Mouse (Mus musculus): ENCODE measurements around the gene E330009J07Rik. TPM values are rescaled to one million over a fixed set of nuclear protein-coding genes. Genes with fewer than 3 reads are reported as not detected.
A peak's percentile ranks its signal among the peaks of the same experiment; 100 is the strongest.

The E330009J07Rik gene
- polyA plus RNA-seq (2014; fragmentation: Nextera tagmentation; extraction: Ambion mirVana), result 13.1 and 15.8 TPM in 2 replicates

DNA sequence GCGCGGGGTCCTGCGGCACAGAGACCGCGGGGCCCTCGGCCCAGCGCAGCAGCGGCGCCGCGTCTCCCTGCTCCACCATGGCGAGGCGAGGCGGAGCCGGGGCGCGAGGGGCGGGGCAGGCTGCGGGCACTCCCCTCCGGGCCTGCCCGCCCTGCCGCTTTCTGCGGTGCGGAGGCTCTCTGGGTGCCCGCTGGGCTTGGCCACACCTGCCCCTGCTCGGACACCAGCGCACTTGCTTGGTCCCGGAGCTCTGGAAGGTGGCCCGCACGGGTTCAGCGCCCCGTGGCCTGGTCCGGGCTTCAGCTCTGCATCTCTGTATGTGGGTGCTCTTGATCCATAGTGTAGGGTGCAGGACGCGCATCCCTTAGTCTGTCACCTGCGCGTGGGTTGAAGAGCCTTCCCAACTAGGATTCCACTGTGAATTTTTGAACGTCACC lies at the start of gene E330009J07Rik:
E330009J07Rik (minus strand) TSS at position 89 of the 437 bp plus-strand sequence.
- peaks cover 8% of the 10 kb centered on the region; the same call in 1 of the 2 replicates for H3K4me1 ChIP-seq (ENCODE audit: control insufficient read depth, insufficient read depth, low read length)
- peak within 1 kb of the TSS; percentile 76 for H3K4me3 ChIP-seq (ENCODE audit: low read depth, low read length)
- WGBS, result 1% methylated on average over 33 of the region's 38 CpGs
- no peaks in the 10 kb centered on the region for H3K9me3 ChIP-seq (ENCODE audit: control insufficient read depth, low read length)
- ATAC-seq (ENCODE audit: low FRiP score), result peak; percentile 93
- DNase-seq (ENCODE audit: low spot score, missing footprints), result peak; percentile 97
- H3K36me3 ChIP-seq (ENCODE audit: control insufficient read depth, insufficient read depth, low read length), result no peaks in the 10 kb centered on the region
- no peaks in the 10 kb centered on the region for H3K27me3 ChIP-seq (ENCODE audit: control insufficient read depth, insufficient read depth, low read length)
- peak within 1 kb of the TSS; percentile 84 for H3K4me2 ChIP-seq
- peak within 1 kb of the TSS; percentile 91 for H3K9ac ChIP-seq (ENCODE audit: low read length)
- peak within 1 kb of the TSS; percentile 73 for H3K27ac ChIP-seq (ENCODE audit: low read depth, low read length)

DNA sequence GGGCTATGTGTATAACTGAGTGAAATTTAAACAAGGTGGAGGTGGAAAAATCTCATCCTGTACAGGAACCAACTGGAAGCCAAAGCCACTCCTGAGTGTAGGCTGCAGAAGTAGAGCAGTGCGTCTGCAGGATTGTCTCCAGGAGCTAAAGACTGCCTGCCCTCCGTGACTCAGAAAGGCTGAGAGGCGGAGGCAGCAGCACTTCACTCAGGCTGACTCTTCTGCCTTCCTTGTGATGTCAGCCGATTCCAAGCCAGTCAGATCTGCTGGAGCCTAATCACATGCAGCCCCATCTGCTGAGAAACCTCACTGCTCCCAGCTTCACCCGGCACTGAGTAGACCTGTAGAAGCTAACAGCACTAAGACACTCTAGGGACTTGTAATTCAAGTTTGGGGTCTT lies 46.4 kb upstream of the E330009J07Rik start:
- H3K36me3 ChIP-seq (ENCODE audit: control insufficient read depth, insufficient read depth, low read length), result peaks cover 23% of the 10 kb centered on the region
- no peak overlapping the region for H3K4me3 ChIP-seq (ENCODE audit: low read depth, low read length)
- WGBS, result 93% methylated on average over 5 of the region's 5 CpGs

DNA sequence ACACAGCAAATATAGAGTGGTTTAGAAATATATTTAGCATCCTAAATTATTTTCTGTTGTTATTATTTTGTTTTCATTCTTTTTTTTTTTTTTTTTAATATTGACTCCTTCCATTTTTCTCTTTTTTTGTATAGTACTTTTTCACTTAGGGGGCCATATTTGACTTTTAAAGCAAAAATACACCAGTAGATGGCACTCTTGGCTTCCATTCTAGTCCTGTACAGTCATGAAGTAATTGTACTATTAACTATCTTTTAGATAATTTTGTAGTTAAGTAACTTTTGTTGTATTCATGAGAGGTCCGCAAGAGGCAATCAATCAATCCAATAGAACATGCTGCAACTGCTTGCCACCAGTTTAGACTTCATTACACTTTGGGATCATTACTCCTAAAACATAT lies 43.8 kb upstream of the E330009J07Rik start:
- WGBS, result 95% methylated on average over 1 of the region's 1 CpGs
- no peak overlapping the region for H3K9ac ChIP-seq (ENCODE audit: low read length)
- no peak overlapping the region for H3K4me2 ChIP-seq
- no peak overlapping the region for H3K4me3 ChIP-seq (ENCODE audit: low read depth, low read length)
- no peaks in the 10 kb centered on the region for H3K4me1 ChIP-seq (ENCODE audit: control insufficient read depth, insufficient read depth, low read length)
- DNase-seq (ENCODE audit: low spot score, missing footprints) (no peak), ATAC-seq (ENCODE audit: low FRiP score) (no peak)
- H3K36me3 ChIP-seq (ENCODE audit: control insufficient read depth, insufficient read depth, low read length), result peaks cover 31% of the 10 kb centered on the region
- no peaks in the 10 kb centered on the region for H3K9me3 ChIP-seq (ENCODE audit: control insufficient read depth, low read length)
- no peaks in the 10 kb centered on the region for H3K27me3 ChIP-seq (ENCODE audit: control insufficient read depth, insufficient read depth, low read length)
- no peak overlapping the region for H3K27ac ChIP-seq (ENCODE audit: low read depth, low read length)

More for the DNA sequence above, 46.4 kb upstream of the E330009J07Rik start:
- Histone ChIP-seq H3K9ac (ENCODE audit: low read length) (no peak overlapping the region), H3K4me2 (no peak overlapping the region), H3K27ac (ENCODE audit: low read depth, low read length) (no peak overlapping the region), H3K9me3 (ENCODE audit: control insufficient read depth, low read length) (no peaks in the 10 kb centered on the region), H3K27me3 (ENCODE audit: control insufficient read depth, insufficient read depth, low read length) (no peaks in the 10 kb centered on the region), H3K4me1 (ENCODE audit: control insufficient read depth, insufficient read depth, low read length) (no peaks in the 10 kb centered on the region)
- DNase-seq (ENCODE audit: low spot score, missing footprints) (no peak), ATAC-seq (ENCODE audit: low FRiP score) (no peak)

DNA sequence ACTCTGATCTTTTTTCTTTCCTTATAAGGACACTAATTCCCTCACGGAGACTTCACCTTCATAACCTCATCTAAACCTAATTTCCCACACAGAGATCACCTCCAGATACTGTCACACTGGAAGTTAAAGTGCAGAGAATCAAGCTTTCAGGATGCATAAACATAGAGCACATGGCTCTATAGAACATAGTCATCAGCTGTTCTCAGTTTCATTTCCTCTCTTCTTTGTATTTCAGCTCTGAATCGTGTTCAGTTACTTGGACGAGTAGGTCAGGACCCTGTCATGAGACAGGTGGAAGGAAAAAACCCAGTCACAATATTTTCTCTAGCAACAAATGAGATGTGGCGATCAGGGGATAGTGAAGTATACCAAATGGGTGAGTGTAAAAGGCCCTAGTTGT lies 40.2 kb upstream of the E330009J07Rik start:
- peaks cover 17% of the 10 kb centered on the region for H3K36me3 ChIP-seq (ENCODE audit: control insufficient read depth, insufficient read depth, low read length)
- WGBS, result 94% methylated on average over 4 of the region's 4 CpGs

DNA sequence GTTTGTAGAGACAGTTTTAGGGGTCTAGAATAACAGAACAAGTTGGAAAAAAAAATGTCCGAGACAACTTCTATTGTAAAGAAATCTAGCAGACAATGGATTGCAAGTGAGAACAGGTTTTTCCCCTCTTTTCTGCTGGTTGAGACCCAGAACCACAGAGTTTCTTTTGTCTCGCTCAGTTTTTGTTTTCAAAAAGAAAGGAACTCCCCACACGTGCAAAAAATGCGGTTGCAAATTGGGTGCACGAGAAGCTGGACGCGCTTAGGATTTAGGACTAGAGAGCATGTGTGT lies 35.7 kb upstream of the E330009J07Rik start:
- 0% methylated on average over 7 of the region's 7 CpGs for WGBS
- Histone ChIP-seq H3K4me1 (ENCODE audit: control insufficient read depth, insufficient read depth, low read length) (peaks cover 6% of the 10 kb centered on the region), H3K9ac (ENCODE audit: low read length) (peak overlapping the region; percentile 96), H3K27ac (ENCODE audit: low read depth, low read length) (peak overlapping the region; percentile 90), H3K4me3 (ENCODE audit: low read depth, low read length) (peak overlapping the region; percentile 80), H3K9me3 (ENCODE audit: control insufficient read depth, low read length) (no peaks in the 10 kb centered on the region), H3K27me3 (ENCODE audit: control insufficient read depth, insufficient read depth, low read length) (no peaks in the 10 kb centered on the region), H3K4me2 (peak overlapping the region; percentile 46), H3K36me3 (ENCODE audit: control insufficient read depth, insufficient read depth, low read length) (peaks cover 6% of the 10 kb centered on the region)
- ATAC-seq (ENCODE audit: low FRiP score) (peak; percentile 12; the same call in 1 of the 2 replicates), DNase-seq (ENCODE audit: low spot score, missing footprints) (no peak)

More for the DNA sequence above, 40.2 kb upstream of the E330009J07Rik start:
- no peak overlapping the region for H3K27ac ChIP-seq (ENCODE audit: low read depth, low read length)
- H3K4me3 ChIP-seq (ENCODE audit: low read depth, low read length), result no peak overlapping the region
- peaks cover 6% of the 10 kb centered on the region for H3K4me1 ChIP-seq (ENCODE audit: control insufficient read depth, insufficient read depth, low read length)
- no peaks in the 10 kb centered on the region for H3K27me3 ChIP-seq (ENCODE audit: control insufficient read depth, insufficient read depth, low read length)
- ATAC-seq (ENCODE audit: low FRiP score) (no peak), DNase-seq (ENCODE audit: low spot score, missing footprints) (no peak)
- no peaks in the 10 kb centered on the region for H3K9me3 ChIP-seq (ENCODE audit: control insufficient read depth, low read length)
- no peak overlapping the region for H3K4me2 ChIP-seq
- no peak overlapping the region for H3K9ac ChIP-seq (ENCODE audit: low read length)

DNA sequence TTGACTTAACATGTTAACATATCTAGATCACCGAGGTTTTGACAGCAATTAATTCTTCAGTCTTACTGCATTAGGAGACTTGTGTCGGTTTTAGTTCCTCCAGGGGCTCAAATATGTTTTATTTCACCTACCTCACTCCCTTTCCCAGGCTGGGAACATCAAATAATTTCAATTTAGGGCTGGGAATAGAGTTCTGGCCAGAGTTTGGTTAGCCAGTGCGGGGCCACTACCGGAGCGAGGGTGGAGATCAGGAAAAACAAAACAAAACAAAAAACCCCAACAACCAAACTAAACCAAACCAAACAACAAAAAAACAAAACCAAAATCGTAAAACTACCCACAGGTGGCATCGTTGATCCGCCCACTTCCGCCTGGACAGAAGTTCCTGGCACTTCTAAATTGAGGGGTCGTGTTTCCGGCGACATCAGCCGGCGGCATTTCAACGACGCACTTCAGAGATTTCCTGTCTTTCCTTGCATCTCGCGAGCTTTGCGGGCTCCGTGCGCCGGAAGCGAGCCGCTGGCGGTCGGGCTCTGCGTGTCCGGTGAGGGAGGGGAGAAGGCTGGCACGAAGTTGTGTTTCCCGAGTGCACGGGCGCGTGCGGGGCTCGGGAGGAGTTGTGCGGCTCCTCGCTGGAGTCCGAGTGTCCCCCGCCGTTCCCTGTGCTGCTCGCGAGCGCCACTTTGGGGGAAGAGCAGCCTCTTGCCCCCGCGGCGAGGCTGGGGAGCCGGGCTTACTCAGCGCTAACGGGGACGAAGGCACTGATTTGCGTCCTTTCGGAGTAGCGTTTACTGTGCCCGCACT lies 35.2 kb upstream of the E330009J07Rik start, which contains the start of gene Ssbp1:
Ssbp1 (plus strand) TSS at position 437 of the 804 bp plus-strand sequence.
- WGBS, result under 1% methylated on average over 54 of the region's 54 CpGs
- peaks cover 6% of the 10 kb centered on the region for H3K4me1 ChIP-seq (ENCODE audit: control insufficient read depth, insufficient read depth, low read length)
- ATAC-seq (ENCODE audit: low FRiP score) (peak; percentile 98), DNase-seq (ENCODE audit: low spot score, missing footprints) (peak; percentile 99)
- peaks cover 6% of the 10 kb centered on the region for H3K36me3 ChIP-seq (ENCODE audit: control insufficient read depth, insufficient read depth, low read length)
- peak within 1 kb of the TSS; percentile 80 for H3K4me3 ChIP-seq (ENCODE audit: low read depth, low read length)
- peak within 1 kb of the TSS; percentile 96 for H3K9ac ChIP-seq (ENCODE audit: low read length)
- H3K27me3 ChIP-seq (ENCODE audit: control insufficient read depth, insufficient read depth, low read length), result no peaks in the 10 kb centered on the region
- peak within 1 kb of the TSS; percentile 90 for H3K27ac ChIP-seq (ENCODE audit: low read depth, low read length)
- no peaks in the 10 kb centered on the region for H3K9me3 ChIP-seq (ENCODE audit: control insufficient read depth, low read length)
- H3K4me2 ChIP-seq, result peak within 1 kb of the TSS; percentile 46

DNA sequence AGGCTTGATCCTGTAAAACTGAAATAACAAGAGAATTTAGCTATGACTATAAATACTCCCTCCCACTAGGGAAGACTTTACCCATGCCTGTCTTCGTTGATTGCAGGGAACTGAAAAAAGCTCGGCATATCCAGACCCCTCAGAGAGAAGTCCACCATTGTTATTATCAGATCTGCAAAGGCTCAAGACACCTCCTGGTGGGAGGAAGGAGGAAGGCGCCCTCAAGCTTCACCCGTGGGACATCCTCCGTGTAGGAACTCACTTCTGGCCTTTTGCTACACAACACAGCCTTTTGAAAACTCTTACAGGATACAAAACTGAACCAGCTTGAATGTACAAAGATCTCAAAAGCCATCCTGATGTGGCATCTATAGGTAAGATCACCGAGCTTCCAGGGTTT lies 29.8 kb upstream of the E330009J07Rik start:
- DNase-seq (ENCODE audit: low spot score, missing footprints) (no peak), ATAC-seq (ENCODE audit: low FRiP score) (no peak)
- H3K9me3 ChIP-seq (ENCODE audit: control insufficient read depth, low read length), result no peaks in the 10 kb centered on the region
- H3K9ac ChIP-seq (ENCODE audit: low read length), result no peak overlapping the region
- H3K4me1 ChIP-seq (ENCODE audit: control insufficient read depth, insufficient read depth, low read length), result no peaks in the 10 kb centered on the region
- no peaks in the 10 kb centered on the region for H3K36me3 ChIP-seq (ENCODE audit: control insufficient read depth, insufficient read depth, low read length)
- 50% methylated on average over 6 of the region's 6 CpGs for WGBS
- H3K27ac ChIP-seq (ENCODE audit: low read depth, low read length), result no peak overlapping the region
- no peak overlapping the region for H3K4me3 ChIP-seq (ENCODE audit: low read depth, low read length)
- no peaks in the 10 kb centered on the region for H3K27me3 ChIP-seq (ENCODE audit: control insufficient read depth, insufficient read depth, low read length)
- no peak overlapping the region for H3K4me2 ChIP-seq

DNA sequence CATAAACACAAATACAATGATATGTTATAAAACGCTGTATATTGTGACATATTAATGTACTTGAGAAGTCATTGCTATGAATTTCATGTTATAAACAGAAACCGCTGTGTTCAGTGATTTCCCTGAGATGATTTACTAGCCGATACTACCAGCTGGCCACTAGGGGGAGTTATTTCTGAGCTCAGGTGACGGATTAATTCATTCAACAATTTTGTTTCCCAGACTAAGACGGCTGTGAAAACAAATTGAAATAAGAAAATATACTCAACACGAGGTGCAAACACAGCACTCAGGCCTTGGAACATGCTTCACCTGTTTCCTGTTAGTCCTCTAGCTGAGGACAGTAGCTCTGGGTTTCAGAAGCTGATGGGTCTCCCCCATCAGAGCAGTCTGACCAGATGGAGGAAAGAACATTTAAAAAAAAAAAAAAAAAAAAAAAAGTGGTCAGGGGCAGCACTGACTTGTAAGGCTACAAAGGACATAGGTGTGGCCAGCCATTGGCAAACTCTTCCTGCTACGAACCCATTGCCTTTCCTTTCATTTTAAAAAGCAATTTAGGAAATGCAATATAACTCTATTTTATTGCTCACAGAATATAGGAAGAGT lies 18.6 kb upstream of the E330009J07Rik start:
- no peaks in the 10 kb centered on the region for H3K4me1 ChIP-seq (ENCODE audit: control insufficient read depth, insufficient read depth, low read length)
- DNase-seq (ENCODE audit: low spot score, missing footprints), result no peak
- no peaks in the 10 kb centered on the region for H3K36me3 ChIP-seq (ENCODE audit: control insufficient read depth, insufficient read depth, low read length)
- no peak overlapping the region for H3K4me3 ChIP-seq (ENCODE audit: low read depth, low read length)
- H3K27ac ChIP-seq (ENCODE audit: low read depth, low read length), result no peak overlapping the region
- no peak for ATAC-seq (ENCODE audit: low FRiP score)
- H3K27me3 ChIP-seq (ENCODE audit: control insufficient read depth, insufficient read depth, low read length), result no peaks in the 10 kb centered on the region
- WGBS, result 22% methylated on average over 7 of the region's 7 CpGs
- H3K9me3 ChIP-seq (ENCODE audit: control insufficient read depth, low read length), result no peaks in the 10 kb centered on the region
- H3K4me2 ChIP-seq, result no peak overlapping the region
- no peak overlapping the region for H3K9ac ChIP-seq (ENCODE audit: low read length)

DNA sequence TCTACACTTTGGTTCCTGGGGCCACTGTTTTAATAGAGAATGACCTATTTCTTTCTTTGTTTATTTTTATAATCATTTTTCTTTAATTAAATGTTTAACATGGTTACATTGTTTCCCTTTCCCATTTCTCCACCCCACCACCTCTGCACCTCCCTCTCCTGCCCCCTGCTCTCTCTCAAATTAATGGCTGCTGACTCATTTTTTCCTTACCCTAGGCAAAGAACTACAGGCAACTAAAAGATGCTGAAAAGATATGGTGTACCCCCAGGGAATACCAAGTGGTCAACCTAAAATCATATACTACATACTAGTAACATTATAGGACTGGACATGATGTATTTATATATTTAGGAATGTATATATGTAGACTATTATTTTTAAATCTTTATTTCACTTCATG lies 12.7 kb upstream of the E330009J07Rik start:
- no peak for ATAC-seq (ENCODE audit: low FRiP score)

More for the DNA sequence above, 12.7 kb upstream of the E330009J07Rik start:
- Histone ChIP-seq H3K9me3 (ENCODE audit: control insufficient read depth, low read length) (no peaks in the 10 kb centered on the region), H3K27ac (ENCODE audit: low read depth, low read length) (no peak overlapping the region), H3K36me3 (ENCODE audit: control insufficient read depth, insufficient read depth, low read length) (no peaks in the 10 kb centered on the region), H3K9ac (ENCODE audit: low read length) (no peak overlapping the region), H3K4me3 (ENCODE audit: low read depth, low read length) (no peak overlapping the region), H3K27me3 (ENCODE audit: control insufficient read depth, insufficient read depth, low read length) (no peaks in the 10 kb centered on the region), H3K4me1 (ENCODE audit: control insufficient read depth, insufficient read depth, low read length) (no peaks in the 10 kb centered on the region), H3K4me2 (no peak overlapping the region)
- DNase-seq (ENCODE audit: low spot score, missing footprints), result no peak

Measured in midbrain, embryonic 11.5 days (tissue).